Mouse (Mus musculus): ENCODE data around the gene Mrps30.

GRCm38 (mm10) chr13:118386511-118387447 is at the start of gene Mrps30, which contains the start of gene B430218F22Rik:
- TF ChIP-seq USF1 (IDR thresholded peaks at IDR 0.05; ENCODE audit: low read depth) (no peak), POLR2A (IDR thresholded peaks at IDR 0.05; ENCODE audit: insufficient read length, low read depth) (no peak), MAX (IDR thresholded peaks at IDR 0.05; ENCODE audit: low read depth) (no peak), REST (IDR thresholded peaks at IDR 0.05; ENCODE audit: insufficient read depth, insufficient read length) (no peak), E2F4 (IDR thresholded peaks at IDR 0.05; ENCODE audit: insufficient read depth) (no peak), MYOG (IDR thresholded peaks at IDR 0.05; ENCODE audit: control insufficient read depth in 1 of 3, insufficient read depth in 1 of 3, insufficient read length in 2 of 3, low read depth in 2 of 3) (no peak), MYOD1 (IDR thresholded peaks at IDR 0.05; ENCODE audit: control insufficient read depth in 1 of 3, insufficient read length in 2 of 3, low read depth in 2 of 3) (no peak)
